Mouse (Mus musculus) embryo, embryonic 10 days (tissue): ENCODE results near the gene Lrfn4.
A peak's percentile ranks its signal among the peaks of the same experiment; 100 is the strongest.
"Not testable (repeated sequence)": the region's sequence is repeated elsewhere in the genome, so short reads cannot be mapped to it uniquely, and the experiment has no call there.

Experiments used
- DNase-seq: peaks from one replicate; pipeline ENCODE4 v3.0.0-alpha.2; 2015; ENCODE audit warnings: low spot score

Lrfn4 gene

GRCm38 (mm10) chr19:4610109-4610508, 5.4 kb downstream of the Lrfn4 start:
- DNase-seq: no peak

- DNase-seq: no peak
These were observed 7.0 kb downstream of the Lrfn4 start for GRCm38 (mm10) chr19:4608511-4608910.

GRCm38 (mm10) chr19:4607406-4607805, 8.1 kb downstream of the Lrfn4 start:
- no peak for DNase-seq

GRCm38 (mm10) chr19:4605654-4606053, 9.8 kb downstream of the Lrfn4 start:
- no peak for DNase-seq

GRCm38 (mm10) chr19:4603801-4604723, 11.4 kb downstream of the Lrfn4 start:
- peak; percentile 83 for DNase-seq

- no peak for DNase-seq
These were observed 13.0 kb downstream of the Lrfn4 start for GRCm38 (mm10) chr19:4602459-4602858.

GRCm38 (mm10) chr19:4596071-4596470, 19.4 kb downstream of the Lrfn4 start:
- DNase-seq: no peak

GRCm38 (mm10) chr19:4593792-4594522, 21.5 kb downstream of the Lrfn4 start:
- no peak for DNase-seq

- DNase-seq: no peak
These were observed 25.4 kb downstream of the Lrfn4 start for GRCm38 (mm10) chr19:4590025-4590424.

GRCm38 (mm10) chr19:4589081-4589480, 26.4 kb downstream of the Lrfn4 start:
- DNase-seq: no peak

GRCm38 (mm10) chr19:4588430-4588829, 27.0 kb downstream of the Lrfn4 start:
- no peak for DNase-seq

GRCm38 (mm10) chr19:4587426-4587825, 28.0 kb downstream of the Lrfn4 start:
- DNase-seq: no peak

- not testable (repeated sequence) for DNase-seq
These were observed 28.7 kb downstream of the Lrfn4 start for GRCm38 (mm10) chr19:4586783-4587182.

- no peak for DNase-seq
These were observed 31.6 kb downstream of the Lrfn4 start for GRCm38 (mm10) chr19:4583856-4584255.

- no peak for DNase-seq
These were observed 36.2 kb downstream of the Lrfn4 start for GRCm38 (mm10) chr19:4579296-4579695.

- DNase-seq: no peak
These were observed 36.7 kb downstream of the Lrfn4 start for GRCm38 (mm10) chr19:4578799-4579198.

- DNase-seq: no peak
These were observed 42.2 kb downstream of the Lrfn4 start for GRCm38 (mm10) chr19:4573241-4573640.

- no peak for DNase-seq
These were observed 43.0 kb downstream of the Lrfn4 start for GRCm38 (mm10) chr19:4572467-4572866.

- DNase-seq: no peak
These were observed 43.4 kb downstream of the Lrfn4 start for GRCm38 (mm10) chr19:4572061-4572460.

- no peak for DNase-seq
These were observed 43.8 kb downstream of the Lrfn4 start for GRCm38 (mm10) chr19:4571658-4572057.

GRCm38 (mm10) chr19:4570815-4571214, 44.7 kb downstream of the Lrfn4 start:
- DNase-seq: no peak

- DNase-seq: no peak
These were observed 45.2 kb downstream of the Lrfn4 start for GRCm38 (mm10) chr19:4570237-4570613.
